Mouse (Mus musculus): ENCODE measurements at regions not wholly inside any gene's neighbourhood (a gene's known extent, or its start where the extent isn't known, plus 50 kb on each side); places are given as distances from the start of the nearest gene placed in this dataset.

GRCm38 (mm10) chr4:8992171-8992570 lies 753.3 kb upstream of the Car8 start:
- TF ChIP-seq CTCF (IDR thresholded peaks at IDR 0.05; ENCODE audit: control insufficient read depth, insufficient read depth, insufficient replicate concordance, low read depth, low read length) (no peak), POLR2A (IDR thresholded peaks at IDR 0.05; ENCODE audit: control insufficient read depth, low read depth, low read length) (no peak)

Measured in testis, adult 2 months (tissue).